Mouse (Mus musculus) embryonic facial prominence, embryonic 12.5 days (tissue): ENCODE measurements around the gene Fndc7. TPM values are rescaled to one million over a fixed set of nuclear protein-coding genes. Genes with fewer than 3 reads are reported as not detected.

Experiments used
- ATAC-seq: fragments of 200-750 bp; cut with Nextera tagmentation; 2 replicates; pipeline ENCODE4 v1.8.0; 2017; ENCODE audit not compliant: insufficient number of reproducible peaks, insufficient read depth, low FRiP score, low TSS enrichment
- H3K27ac ChIP-seq: fragments of 300-500 bp; sonication (generic); 2 replicates; pipeline ENCODE4 v1.5.1; 2016; ENCODE audit warnings: mild to moderate bottlenecking
- H3K27me3 ChIP-seq: fragments of 300-500 bp; sonication (generic); 2 replicates; pipeline ENCODE4 v1.6.1; 2016; ENCODE audit warnings: mild to moderate bottlenecking, moderate library complexity
- H3K36me3 ChIP-seq: fragments of 300-500 bp; sonication (generic); 2 replicates; pipeline ENCODE4 v1.6.1; 2016; ENCODE audit warnings: mild to moderate bottlenecking
- H3K4me1 ChIP-seq: fragments of 300-500 bp; sonication (generic); 2 replicates; pipeline ENCODE4 v1.6.1; 2016
- H3K4me2 ChIP-seq: fragments of 300-500 bp; sonication (generic); replicated peaks from 2 replicates; pipeline ENCODE4 v1.6.1; 2016; ENCODE audit warnings: mild to moderate bottlenecking, moderate library complexity
- H3K4me3 ChIP-seq: fragments of 300-500 bp; sonication (generic); 2 replicates; pipeline ENCODE4 v1.5.1; 2016; ENCODE audit warnings: mild to moderate bottlenecking
- H3K9ac ChIP-seq: fragments of 300-500 bp; sonication (generic); 2 replicates; pipeline ENCODE4 v1.6.1; 2016; ENCODE audit warnings: mild to moderate bottlenecking, moderate library complexity
- H3K9me3 ChIP-seq: fragments of 300-500 bp; sonication (generic); 2 replicates; pipeline ENCODE4 v1.6.1; 2016; ENCODE audit warnings: mild to moderate bottlenecking, moderate library complexity
- WGBS: fragments of 180-500 bp; shearing (Covaris S2); methylation state at CpG from one replicate; pipeline ENCODE4 v1.1.7; 2016; 5-methylcytosine and 5-hydroxymethylcytosine counted together
- polyA plus RNA-seq: library from polyadenylated mRNA; unstranded; fragments of >200 nt; fragmentation: Nextera tagmentation; extraction: Ambion mirVana; gene quantifications from 2 replicates; pipeline ENCODE4 v1.2.1, GENCODE M21; 2016

Fndc7 gene
- polyA plus RNA-seq, 1 experiment from 2014 or later = 0.14 TPM

DNA sequence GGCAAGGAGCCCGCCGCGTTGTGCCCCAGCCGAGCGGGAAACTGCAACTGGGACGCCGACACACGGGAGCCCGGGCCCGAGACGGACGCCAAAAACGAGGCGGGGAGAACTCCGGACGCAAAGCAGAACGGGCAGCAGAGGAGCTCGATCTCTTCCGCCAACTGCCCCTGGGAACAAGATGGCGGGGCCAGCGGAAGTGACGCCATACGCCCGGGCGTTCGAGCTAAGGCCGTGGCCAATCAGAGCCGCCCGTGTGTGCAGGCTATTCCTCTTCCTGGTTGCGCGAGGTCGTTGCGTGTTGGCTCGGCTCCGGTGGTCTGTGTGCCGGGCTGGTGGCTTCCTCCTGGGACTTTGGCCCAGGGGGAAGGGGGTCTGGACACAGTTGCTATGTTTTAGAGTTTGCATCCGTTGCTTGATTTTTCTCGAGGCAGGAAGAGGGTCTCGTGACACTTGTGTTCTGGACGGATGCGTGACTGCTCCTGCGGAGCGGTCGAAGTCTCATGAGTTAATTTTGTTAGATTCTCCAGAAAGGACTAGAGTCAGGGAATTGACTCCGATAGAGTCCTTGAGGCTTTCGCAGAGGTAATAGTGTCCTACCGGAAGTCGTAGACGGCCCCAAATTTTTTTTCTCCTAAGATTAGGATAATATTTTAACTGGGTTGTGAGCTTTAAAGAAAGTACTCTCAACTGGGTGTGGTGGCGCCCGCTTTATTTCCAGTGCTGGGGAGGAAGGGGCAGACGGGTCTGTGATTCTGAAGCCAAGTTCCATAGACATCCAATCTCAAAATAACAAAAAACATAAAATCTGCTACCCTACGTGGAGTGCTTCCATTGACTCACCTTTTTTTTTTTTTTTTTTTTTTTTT lies 22.0 kb upstream of the Fndc7 start, which contains the start of gene Prpf38b:
TSS of gene Prpf38b (minus strand) at position 180 of the 866 bp plus-strand sequence.
- peak; percentile 98 for ATAC-seq
- Histone ChIP-seq H3K36me3 (peaks cover 6% of the 10 kb centered on the region), H3K4me3 (peak within 1 kb of the TSS; percentile 98), H3K27ac (peak within 1 kb of the TSS; percentile 99), H3K9ac (peak within 1 kb of the TSS; percentile 93), H3K9me3 (no peaks in the 10 kb centered on the region), H3K4me1 (peaks cover 10% of the 10 kb centered on the region), H3K4me2 (peak within 1 kb of the TSS; percentile 89), H3K27me3 (no peaks in the 10 kb centered on the region)
- 1% methylated on average over 53 of the region's 53 CpGs for WGBS

DNA sequence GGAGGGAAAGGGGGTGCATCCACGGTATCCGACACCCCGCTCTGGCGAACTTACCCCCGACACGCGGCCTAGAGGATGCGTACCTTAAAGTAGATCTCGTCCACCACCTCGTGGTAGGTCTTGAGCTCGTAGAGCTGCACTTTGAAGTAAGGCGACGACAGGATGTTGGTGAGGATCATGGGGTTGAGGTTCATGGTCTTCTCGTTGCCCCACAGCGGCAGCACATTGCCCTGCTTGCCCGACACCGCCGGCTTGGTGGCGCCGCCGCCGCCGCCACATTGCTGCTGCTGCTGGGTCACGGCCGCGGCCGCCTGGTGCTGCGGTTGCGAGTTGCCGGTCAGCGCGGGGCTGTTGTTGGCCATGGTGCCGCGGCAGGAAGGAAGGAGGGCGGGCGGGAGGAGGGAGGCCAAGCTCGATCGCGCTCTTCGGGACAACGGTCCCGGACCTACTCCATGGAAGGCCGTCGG lies 21.3 kb upstream of the Fndc7 start:
- peak overlapping the region; percentile 98 for H3K4me3 ChIP-seq
- H3K9me3 ChIP-seq = no peaks in the 10 kb centered on the region
- H3K27ac ChIP-seq = peak overlapping the region; percentile 99
- peaks cover 6% of the 10 kb centered on the region for H3K36me3 ChIP-seq
- peak overlapping the region; percentile 89 for H3K4me2 ChIP-seq
- peak; percentile 87 for ATAC-seq
- H3K9ac ChIP-seq = peak overlapping the region; percentile 93
- H3K4me1 ChIP-seq = peaks cover 10% of the 10 kb centered on the region
- WGBS = under 1% methylated on average over 44 of the region's 44 CpGs
- H3K27me3 ChIP-seq = no peaks in the 10 kb centered on the region

DNA sequence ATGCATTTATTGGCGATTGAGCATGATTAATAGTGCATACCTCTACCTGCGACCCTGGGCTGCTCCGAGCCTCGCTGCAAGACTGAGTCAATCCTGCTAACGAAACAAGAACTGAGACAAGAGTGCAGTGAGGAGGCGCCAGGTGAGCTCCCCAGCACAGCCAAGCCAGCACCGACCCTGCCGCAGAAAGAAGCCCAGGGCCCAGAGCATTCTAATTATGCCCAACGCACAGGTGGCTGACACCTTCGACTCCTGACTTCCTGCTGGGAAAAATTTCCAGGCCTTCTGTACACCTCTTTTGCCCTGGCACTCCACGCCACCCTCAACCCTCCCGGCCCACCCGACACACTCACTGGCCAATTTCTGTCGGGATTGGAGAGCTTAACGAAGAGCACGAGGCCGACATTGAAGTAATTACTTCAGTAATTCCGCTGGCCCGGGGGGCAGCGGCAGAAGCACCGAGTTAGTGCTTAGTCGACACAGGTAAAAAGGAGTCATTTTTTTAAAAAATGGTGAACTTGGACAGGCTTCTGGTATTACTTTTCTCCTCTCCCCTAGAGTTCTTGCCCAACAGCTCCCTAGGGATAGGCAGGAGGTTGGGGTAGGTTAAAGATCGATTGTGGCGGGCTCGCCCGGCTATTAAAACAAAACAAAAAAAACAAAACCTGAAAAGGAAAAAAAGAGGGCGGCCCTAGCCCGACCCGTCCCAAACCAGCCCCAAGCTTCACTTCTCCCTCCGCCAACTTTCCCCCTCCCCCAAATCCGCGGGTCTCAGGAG lies 20.7 kb upstream of the Fndc7 start:
- Histone ChIP-seq H3K9ac (peak overlapping the region; percentile 93), H3K9me3 (no peaks in the 10 kb centered on the region), H3K4me2 (peak overlapping the region; percentile 89), H3K27me3 (no peaks in the 10 kb centered on the region), H3K27ac (peak overlapping the region; percentile 99), H3K36me3 (peaks cover 11% of the 10 kb centered on the region), H3K4me3 (peak overlapping the region; percentile 98), H3K4me1 (peaks cover 10% of the 10 kb centered on the region)
- no peak for ATAC-seq
- under 1% methylated on average over 31 of the region's 32 CpGs for WGBS

DNA sequence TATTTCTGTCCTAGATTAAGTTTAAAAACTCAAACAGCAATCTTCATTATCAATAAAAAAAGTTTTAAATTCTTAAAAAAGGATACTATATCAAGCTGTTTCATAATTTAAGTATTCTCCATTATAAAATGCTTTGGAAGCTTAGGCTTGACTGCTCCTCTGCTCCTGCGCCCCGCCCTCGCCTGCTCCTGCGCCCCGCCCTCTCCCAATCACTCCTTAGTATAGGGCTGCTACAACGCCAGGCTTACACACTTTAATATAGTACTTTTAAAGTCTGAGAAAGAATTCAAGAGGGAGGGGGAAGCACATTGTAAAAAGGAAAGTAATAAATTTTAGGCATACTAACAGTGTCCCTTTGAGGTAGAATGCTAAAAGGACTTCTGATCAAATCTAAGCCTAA lies 13.1 kb upstream of the Fndc7 start:
- no peaks in the 10 kb centered on the region for H3K27me3 ChIP-seq
- no peak overlapping the region for H3K4me3 ChIP-seq
- ATAC-seq = no peak
- H3K27ac ChIP-seq = no peak overlapping the region
- 95% methylated on average over 6 of the region's 6 CpGs for WGBS
- H3K36me3 ChIP-seq = peaks cover 42% of the 10 kb centered on the region
- no peaks in the 10 kb centered on the region for H3K9me3 ChIP-seq
- H3K4me2 ChIP-seq = no peak overlapping the region
- H3K4me1 ChIP-seq = no peaks in the 10 kb centered on the region
- no peak overlapping the region for H3K9ac ChIP-seq

DNA sequence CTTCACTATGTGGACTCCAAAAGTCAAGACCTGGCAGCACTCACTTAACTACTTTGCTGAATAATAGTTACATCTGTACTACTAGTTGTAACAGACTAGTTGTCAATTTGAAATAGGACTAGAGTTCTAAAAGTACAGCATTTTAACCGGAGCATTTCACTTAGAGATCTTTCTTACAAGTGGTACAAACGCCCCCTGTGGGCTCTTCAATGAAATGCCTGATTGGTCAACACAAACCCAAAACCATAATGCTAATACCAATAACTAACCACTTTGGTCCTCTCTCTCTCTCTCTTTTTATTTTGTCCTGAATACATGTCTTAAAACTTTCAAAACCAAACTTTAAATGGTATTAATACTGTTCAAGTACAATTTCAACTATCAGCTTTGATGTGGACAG lies 12.2 kb upstream of the Fndc7 start:
- 57% methylated on average over 2 of the region's 2 CpGs for WGBS
- Histone ChIP-seq H3K27me3 (no peaks in the 10 kb centered on the region), H3K9me3 (no peaks in the 10 kb centered on the region), H3K27ac (no peak overlapping the region), H3K9ac (no peak overlapping the region), H3K4me3 (no peak overlapping the region), H3K4me2 (no peak overlapping the region), H3K36me3 (peaks cover 39% of the 10 kb centered on the region), H3K4me1 (no peaks in the 10 kb centered on the region)
- no peak for ATAC-seq

DNA sequence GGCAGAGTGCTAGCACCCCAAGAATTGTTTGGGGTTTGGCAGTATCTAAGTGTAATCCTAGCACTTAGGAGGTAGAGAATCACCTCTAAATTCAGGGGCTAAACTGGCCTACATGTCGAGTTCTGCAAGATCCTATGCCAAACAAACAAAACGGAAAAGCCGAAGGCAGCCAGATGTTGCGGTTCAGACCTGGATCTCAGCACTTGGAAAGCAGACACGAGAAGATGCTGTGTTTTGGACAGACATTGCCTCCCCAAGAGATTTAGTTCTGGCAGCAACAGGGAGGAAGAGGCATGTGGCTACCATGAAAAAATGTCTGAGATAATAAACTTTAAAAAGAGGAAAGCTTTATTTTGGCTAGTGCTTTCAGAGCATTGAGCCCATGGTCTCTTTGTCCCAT lies 10.9 kb upstream of the Fndc7 start:
- ATAC-seq = no peak
- Histone ChIP-seq H3K4me3 (no peak overlapping the region), H3K4me1 (no peaks in the 10 kb centered on the region), H3K36me3 (peaks cover 33% of the 10 kb centered on the region), H3K9me3 (no peaks in the 10 kb centered on the region), H3K4me2 (no peak overlapping the region), H3K27ac (no peak overlapping the region), H3K27me3 (no peaks in the 10 kb centered on the region), H3K9ac (no peak overlapping the region)
- WGBS = 80% methylated on average over 5 of the region's 5 CpGs

DNA sequence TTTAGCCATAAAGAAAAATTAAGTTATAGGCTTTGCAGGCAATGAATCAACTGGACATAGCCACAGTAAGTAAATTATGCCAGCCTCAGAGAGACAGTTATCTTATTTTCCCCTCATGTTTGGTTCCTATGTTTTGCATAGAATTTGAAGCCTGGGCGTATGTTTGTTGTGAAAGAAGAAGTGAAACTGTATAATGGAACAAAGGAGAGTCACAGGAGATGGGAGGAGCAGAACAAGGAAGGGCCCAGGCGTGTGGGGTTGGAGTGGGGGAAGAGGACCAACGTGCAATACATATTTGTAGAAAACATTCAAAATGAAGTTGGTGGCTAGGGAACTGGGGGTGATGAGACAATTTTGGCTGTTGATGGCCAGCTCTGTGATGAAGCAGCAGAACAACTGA lies 10.3 kb upstream of the Fndc7 start:
- Histone ChIP-seq H3K9ac (no peak overlapping the region), H3K27ac (no peak overlapping the region), H3K9me3 (no peaks in the 10 kb centered on the region), H3K36me3 (peaks cover 30% of the 10 kb centered on the region), H3K4me1 (no peaks in the 10 kb centered on the region), H3K27me3 (no peaks in the 10 kb centered on the region), H3K4me3 (no peak overlapping the region), H3K4me2 (no peak overlapping the region)
- ATAC-seq = no peak
- 88% methylated on average over 3 of the region's 3 CpGs for WGBS

DNA sequence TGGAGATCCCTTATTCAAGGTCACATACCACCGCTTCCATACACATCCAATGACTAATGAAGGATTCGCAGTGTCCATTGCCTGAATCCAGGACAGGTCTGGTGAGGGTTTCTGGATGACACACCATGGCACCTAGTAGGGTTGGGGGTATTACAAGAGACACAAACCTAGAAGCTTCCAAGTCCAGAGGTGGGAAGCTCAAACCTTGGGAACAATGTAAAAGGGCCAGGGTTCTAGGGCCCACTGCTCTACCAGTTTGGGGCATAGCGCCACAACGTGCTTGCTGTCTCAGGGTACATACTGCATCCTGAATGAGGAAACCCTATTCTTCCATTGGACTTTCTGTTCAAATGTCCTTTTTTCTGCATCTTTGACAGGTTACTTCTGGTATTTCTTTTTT lies 8.8 kb upstream of the Fndc7 start:
- Histone ChIP-seq H3K9me3 (no peaks in the 10 kb centered on the region), H3K4me3 (no peak overlapping the region), H3K27me3 (no peaks in the 10 kb centered on the region), H3K4me2 (no peak overlapping the region), H3K36me3 (peaks cover 15% of the 10 kb centered on the region), H3K4me1 (no peaks in the 10 kb centered on the region), H3K27ac (no peak overlapping the region), H3K9ac (no peak overlapping the region)
- WGBS = 93% methylated on average over 4 of the region's 4 CpGs
- no peak for ATAC-seq

DNA sequence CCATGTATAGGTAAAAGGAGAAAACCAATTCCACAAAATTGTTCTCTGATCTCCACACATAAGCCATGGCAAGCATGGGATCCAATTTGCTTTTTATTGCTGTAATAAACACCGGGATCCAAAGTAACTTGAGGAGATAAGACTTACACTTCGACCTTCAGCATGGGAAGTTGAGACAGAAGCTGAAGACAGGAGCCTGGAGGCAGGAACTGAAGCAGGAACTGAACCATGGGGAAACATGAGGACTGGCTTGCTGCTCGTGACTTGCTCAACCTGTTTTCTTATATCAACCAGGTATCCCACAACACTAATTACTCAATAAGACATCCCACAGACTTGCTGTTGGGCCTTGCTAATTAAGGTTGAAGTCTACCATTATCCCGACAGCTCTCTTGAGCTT lies 3.1 kb upstream of the Fndc7 start:
- no peak for ATAC-seq
- no peak overlapping the region for H3K27ac ChIP-seq
- WGBS = 73% methylated on average over 4 of the region's 4 CpGs
- no peak overlapping the region for H3K9ac ChIP-seq
- no peaks in the 10 kb centered on the region for H3K27me3 ChIP-seq
- no peak overlapping the region for H3K4me2 ChIP-seq
- no peaks in the 10 kb centered on the region for H3K9me3 ChIP-seq
- H3K4me1 ChIP-seq = no peaks in the 10 kb centered on the region
- no peak overlapping the region for H3K4me3 ChIP-seq
- H3K36me3 ChIP-seq = no peaks in the 10 kb centered on the region

DNA sequence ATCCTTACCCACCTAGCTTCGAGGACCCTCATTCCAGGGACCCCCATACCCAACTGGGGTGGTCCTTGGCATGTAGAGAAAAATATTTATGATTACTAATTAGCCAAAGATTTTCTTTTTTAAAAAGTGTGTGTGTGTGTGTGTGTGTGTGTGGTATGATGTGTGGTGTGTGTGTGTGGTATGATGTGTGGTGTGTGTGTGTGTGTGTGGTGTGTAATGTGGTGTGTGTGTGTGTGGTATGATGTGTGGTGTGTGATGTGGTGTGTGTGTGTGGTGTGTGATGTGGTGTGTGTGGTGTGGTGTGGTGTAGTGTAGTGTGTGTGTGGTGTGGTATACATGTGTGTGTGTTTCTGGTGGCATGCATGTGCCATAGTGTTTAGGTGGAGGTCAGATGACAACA lies 2.3 kb upstream of the Fndc7 start:
- 73% methylated on average over 1 of the region's 1 CpGs for WGBS
- Histone ChIP-seq H3K27me3 (no peaks in the 10 kb centered on the region), H3K27ac (no peak overlapping the region), H3K36me3 (no peaks in the 10 kb centered on the region), H3K4me3 (no peak overlapping the region), H3K4me1 (no peaks in the 10 kb centered on the region), H3K9me3 (no peaks in the 10 kb centered on the region), H3K4me2 (no peak overlapping the region), H3K9ac (no peak overlapping the region)
- ATAC-seq = no peak

DNA sequence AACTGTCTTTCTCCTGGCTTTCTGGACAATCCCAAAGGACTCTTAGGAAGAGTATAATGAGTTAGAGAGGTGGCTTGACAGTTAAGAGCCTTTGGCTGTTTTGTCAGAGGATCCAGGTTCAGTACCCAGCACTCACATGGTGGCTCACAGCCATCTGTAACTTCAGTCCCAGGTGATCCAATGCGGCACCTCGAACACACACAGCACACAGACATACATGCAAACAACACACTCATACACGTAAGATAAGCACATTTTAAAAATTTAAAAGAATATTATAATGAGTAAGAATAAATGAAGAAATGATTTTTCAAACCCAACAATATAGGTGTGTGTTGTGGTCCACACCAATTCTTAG lies 2.2 kb downstream of the Fndc7 start:
- H3K4me3 ChIP-seq = no peak overlapping the region
- no peak for ATAC-seq
- no peaks in the 10 kb centered on the region for H3K27me3 ChIP-seq
- H3K4me1 ChIP-seq = no peaks in the 10 kb centered on the region
- no peaks in the 10 kb centered on the region for H3K36me3 ChIP-seq
- H3K9ac ChIP-seq = no peak overlapping the region
- no peak overlapping the region for H3K27ac ChIP-seq
- WGBS = 90% methylated on average over 3 of the region's 3 CpGs
- no peaks in the 10 kb centered on the region for H3K9me3 ChIP-seq
- no peak overlapping the region for H3K4me2 ChIP-seq
